Mouse (Mus musculus) brain, embryonic 14.5 days (tissue): ENCODE results near the gene Catsperg2.

Source experiments
- CTCF ChIP-seq: fragments of 200-500 bp; IDR thresholded peaks from 2 replicates; pipeline ENCODE4 v1.5.1; 2012; ENCODE audit warnings: inconsistent platforms, mild to moderate bottlenecking, moderate library complexity, borderline replicate concordance; ENCODE audit not compliant: insufficient read depth, insufficient read length; ENCODE audit errors: extremely low read depth
- POLR2A ChIP-seq: fragments of 200-500 bp; IDR thresholded peaks from 2 replicates; pipeline ENCODE4 v1.6.1; 2012; ENCODE audit warnings: mild to moderate bottlenecking, inconsistent platforms, borderline replicate concordance; ENCODE audit not compliant: poor library complexity, insufficient read depth, insufficient read length, severe bottlenecking; ENCODE audit errors: extremely low read depth

- peak; percentile 12; the same call in 1 of the 2 replicates for TF ChIP-seq CTCF
- TF ChIP-seq POLR2A, result no peak
Measured at GRCm38 (mm10) chr7:29681868-29682267, 45.0 kb downstream of the Catsperg2 start.
